Mouse (Mus musculus) adrenal gland, postnatal 10 days (tissue): ENCODE data around the gene Hspb3. TPM values are rescaled to one million over a fixed set of nuclear protein-coding genes. Genes with fewer than 3 reads are reported as not detected.

ENCODE experiments used
- total RNA-seq, 2 experiments: library from RNA; stranded (reverse); gene quantifications; 2 replicates each; pipeline ENCODE4 v1.2.3; 2021

Hspb3 gene
- total RNA-seq, 2 experiments from 2014 or later, result 2.0 to 7.1 TPM

Other genes starting within 250 kb of the Hspb3 start
- gene Snx18, start 45.1 kb downstream of the Hspb3 start, total RNA-seq, result 10 to 100 TPM; 30.1 to 30.6 TPM
- 10 to 100 TPM; 24.1 to 25.5 TPM for gene Arl15, start 130.8 kb upstream of the Hspb3 start, total RNA-seq